Mouse (Mus musculus): ENCODE data around the gene Kcnma1. TPM values are rescaled to one million over a fixed set of nuclear protein-coding genes. Genes with fewer than 3 reads are reported as not detected.

Gene Kcnma1
- polyA plus RNA-seq, 3 experiments from 2014 or later = not detected

DNA sequence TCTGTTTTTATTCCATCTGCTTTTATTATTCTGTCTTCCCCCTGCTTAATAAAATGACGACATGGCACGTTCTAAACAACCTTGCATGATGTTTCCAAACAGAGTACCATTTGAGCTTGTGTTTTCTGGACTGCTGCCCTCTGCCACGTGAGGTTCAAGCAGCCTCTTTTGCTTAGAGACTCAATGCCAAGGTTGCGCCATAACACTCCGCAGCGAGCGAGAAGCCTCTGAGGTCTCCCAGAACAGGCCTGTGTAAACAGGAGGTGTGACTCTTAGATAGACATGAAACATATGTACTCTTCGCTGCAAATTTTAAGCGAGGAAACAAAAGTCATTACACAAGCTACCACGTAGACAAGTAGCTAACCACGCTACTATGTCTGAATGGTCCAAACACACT, 55.2 kb downstream of the Kcnma1 start:
- ATAC-seq = no peak

DNA sequence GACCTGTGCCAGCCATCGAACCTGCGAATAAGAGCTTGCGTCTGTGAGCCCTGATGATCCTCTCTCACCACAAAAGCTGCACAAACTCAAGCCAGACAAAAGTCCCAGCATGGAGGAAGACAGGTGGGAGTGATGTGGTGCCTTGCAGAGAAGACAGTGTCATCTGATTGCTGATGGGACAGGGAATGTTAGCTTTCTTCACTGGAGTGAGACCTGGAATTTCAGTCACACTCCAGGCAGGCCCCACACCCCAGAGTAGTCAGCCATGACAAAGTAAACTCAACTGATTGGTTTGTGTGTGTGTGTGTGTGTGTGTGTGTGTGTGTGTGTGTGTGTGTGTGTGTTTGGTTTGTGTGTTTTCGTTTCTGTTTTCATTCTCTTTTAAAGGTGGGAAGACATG, 57.0 kb downstream of the Kcnma1 start:
- no peak for ATAC-seq

DNA sequence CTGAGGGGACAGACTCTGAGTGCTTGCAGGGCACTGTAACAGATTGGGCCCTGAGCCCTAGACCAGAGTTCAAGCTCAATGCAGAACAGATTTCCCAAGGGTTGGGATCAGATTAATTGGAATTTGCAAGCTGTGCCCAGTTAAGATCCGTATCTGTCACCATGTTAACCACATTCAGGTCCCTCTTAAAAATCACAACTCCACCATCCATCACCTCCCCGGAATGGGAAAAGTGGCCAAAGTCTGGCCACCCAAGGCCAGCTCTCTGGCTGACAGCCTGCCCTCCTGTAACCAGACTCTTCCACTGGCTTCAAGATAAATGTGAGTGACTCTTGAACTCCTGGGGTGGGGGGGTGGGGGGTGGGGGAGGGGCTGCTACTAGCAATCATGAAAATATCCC, 70.4 kb downstream of the Kcnma1 start:
- ATAC-seq = no peak

DNA sequence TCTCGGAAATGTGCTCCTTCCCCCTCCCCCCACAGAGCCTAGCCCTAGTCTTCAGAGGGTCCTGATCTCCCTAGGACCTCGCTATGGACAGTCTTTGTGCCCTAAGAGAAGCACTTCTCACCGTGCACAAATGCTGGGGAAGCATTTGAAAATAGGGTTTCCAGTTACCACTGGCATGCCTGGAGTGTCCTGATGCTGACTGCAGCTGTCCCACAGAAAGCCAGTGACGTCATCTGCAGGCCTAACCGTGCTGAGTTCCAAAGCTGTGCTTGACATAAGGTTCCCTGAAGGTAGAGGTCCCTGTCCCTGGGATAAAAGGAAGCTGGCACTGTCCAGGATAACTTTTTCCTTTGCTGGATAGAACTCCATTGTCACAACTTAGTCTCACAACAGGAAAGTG, 71.1 kb downstream of the Kcnma1 start:
- no peak for ATAC-seq

DNA sequence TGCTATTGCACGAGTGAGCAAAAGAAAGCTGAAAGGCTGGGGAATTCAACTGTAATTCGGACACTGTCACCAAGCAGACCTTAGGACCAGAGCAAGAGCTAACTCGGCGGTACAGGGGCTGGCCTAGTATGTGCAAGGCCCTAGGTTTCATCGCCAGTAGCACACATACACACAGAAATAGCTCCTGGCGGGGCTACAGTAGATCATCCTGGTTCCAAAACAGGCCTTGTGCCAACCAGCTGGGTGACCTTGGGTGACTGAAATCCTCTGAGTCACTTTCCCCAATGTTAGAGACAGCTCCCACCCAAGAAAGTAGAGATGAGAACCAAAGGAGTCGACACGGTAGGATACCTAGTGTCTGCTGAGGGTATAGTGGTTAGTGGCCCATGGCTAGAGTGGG, 72.2 kb downstream of the Kcnma1 start:
- ATAC-seq = no peak

DNA sequence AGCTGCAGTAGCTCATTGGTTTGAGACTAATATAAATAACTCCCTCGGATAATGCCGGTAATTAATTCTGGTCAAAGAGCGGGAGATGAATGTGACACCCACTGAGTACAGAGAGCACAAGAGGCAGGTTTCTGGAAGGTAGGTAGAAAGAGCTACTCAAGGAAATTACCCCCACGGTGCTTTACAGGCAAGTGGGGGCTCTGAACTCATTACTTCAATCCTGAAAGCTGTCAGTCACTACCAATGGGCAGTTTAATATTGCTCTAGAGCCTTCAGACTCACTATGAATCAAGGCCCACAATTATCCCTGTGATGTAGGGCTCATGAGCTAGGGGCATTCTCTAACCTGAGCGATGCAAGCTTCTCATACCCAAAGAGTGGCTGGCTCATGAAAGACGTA, 79.3 kb downstream of the Kcnma1 start:
- no peak for ATAC-seq

DNA sequence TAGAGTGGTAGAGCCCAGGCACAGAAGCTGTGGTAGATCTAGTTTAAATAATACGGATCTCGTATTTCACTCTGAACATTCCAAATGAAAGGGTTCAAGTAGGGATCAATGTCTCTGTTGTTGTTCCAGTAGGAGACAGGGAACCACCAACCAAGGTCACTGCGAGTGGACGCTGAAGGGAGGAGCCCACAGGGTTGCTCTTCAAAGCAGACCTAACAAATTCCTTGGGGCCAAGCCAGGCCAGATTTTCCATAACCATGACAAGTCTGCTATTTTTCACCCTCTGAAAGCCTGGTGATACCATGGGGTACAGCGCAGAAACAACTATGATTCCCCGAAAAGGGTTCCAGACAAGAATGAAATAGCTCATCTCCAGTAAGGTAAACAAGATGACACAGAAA, 82.6 kb downstream of the Kcnma1 start:
- ATAC-seq = no peak

- no peak for ATAC-seq
Observed at GRCm38 (mm10) chr14:23929168-23929567, 85.1 kb downstream of the Kcnma1 start.

DNA sequence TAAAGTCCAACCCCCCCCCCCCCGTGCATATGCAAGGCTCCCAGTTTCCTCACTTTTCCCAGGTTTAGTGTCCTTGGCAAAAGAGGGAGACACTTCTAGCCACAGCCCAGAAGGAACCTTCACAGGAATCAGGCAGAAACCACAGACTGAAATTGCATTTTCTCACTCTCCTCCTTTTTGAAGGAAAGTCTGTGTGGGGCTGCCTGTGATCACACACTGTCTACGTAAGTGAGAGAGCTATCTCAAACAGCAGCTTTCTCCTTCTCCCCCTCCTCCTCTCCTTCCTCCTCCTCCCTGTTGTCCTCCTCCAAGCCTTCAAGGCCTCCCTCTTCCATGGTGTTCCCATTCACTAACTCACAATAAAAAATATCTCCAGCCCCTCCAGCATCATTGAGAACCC, 90.9 kb downstream of the Kcnma1 start:
- ATAC-seq = no peak

- ATAC-seq = no peak
Observed at GRCm38 (mm10) chr14:23922755-23923154, 91.5 kb downstream of the Kcnma1 start.

GRCm38 (mm10) chr14:23911108-23911629, 103.1 kb downstream of the Kcnma1 start:
- ATAC-seq = no peak

- ATAC-seq = no peak
Observed at GRCm38 (mm10) chr14:23908564-23908963, 105.7 kb downstream of the Kcnma1 start.

DNA sequence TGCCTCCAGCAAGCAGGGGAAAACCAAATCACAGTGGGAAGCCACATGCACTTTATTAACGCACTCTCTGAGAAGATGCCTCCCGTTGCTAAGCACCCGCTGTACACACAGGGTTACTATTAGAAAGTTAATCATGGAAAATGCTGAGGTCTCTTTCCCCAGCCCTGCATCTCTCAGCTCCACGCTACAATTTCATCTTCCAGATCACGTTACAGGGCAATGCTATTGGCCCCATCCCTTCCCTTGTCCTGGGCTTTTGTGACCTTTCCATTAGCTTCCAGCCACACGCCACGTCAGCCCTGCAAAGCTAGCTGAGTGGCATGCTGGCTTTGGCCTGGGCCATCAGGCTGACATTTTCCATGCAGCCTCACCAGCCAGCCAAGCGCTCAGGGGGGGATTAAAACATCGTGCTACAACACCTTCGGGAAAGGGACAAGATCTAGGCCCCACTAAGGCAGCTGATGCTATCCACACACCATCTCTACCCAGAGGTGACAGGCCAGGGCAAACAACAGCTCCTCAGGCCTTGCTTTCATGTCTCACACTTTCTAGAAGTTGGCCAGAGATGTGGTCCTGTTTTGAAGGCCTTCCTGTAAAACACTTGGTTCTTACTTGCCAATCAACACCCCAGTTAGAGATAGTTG, 111.5 kb downstream of the Kcnma1 start:
- no peak for ATAC-seq

DNA sequence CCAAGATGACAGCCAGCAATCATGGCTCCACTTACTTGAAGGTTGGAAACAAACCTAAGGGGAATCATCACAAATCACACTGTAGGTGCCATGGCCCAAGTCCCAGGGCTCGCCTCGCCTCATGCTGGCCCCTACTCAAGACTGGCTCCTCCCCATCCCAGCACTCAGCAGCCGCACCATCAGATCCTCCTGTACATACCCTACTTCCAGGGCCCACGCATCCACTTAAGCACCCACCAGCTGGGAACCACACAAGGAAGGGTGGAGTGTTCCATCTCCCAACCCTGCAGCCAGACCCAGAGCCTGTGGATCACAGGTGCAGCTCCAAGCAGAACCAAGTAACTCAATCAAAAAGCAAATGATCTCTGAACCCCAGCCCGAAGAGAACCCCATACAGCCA, 114.8 kb downstream of the Kcnma1 start:
- ATAC-seq = no peak

DNA sequence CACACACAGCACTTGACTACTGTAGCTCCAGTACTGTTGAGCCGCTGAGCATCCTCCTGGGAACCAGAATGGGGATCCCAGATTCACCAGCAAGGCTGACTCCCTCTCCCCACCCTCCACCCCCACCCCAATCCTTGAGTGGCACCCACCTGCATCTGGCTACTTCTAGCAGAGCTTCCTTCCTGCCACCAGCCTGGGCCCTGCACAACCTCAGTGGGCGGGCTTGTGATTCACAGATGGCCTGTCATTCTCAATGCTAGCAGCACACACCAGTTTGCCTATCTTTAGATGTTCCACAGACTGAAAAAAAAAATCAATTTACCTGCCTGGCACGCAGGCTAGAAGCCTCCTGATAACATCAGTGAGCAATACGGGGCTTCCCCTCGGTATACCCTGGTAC, 116.5 kb downstream of the Kcnma1 start:
- ATAC-seq = no peak

DNA sequence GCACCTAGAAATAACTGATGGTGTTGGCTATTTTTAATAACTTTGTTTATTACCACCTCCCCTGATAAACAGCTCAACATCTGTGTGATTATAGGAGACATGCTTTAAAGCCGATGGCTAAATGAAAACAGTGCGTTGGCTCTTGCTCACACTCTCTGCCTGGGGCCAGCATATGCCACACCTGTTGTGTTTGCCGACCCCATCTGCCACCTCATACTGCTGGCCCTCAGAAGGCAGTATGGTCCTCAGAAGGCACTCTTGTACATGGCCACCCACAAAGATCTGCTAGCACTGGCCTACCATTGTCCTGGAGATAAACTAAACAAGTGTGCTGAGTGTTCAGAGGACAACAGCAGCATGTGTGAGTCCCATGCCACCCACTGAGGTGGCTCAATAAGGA, 118.3 kb downstream of the Kcnma1 start:
- ATAC-seq = no peak

- ATAC-seq = no peak
Observed at GRCm38 (mm10) chr14:23886112-23886511, 128.2 kb downstream of the Kcnma1 start.

GRCm38 (mm10) chr14:23885539-23885938, 128.8 kb downstream of the Kcnma1 start:
- ATAC-seq = no peak

DNA sequence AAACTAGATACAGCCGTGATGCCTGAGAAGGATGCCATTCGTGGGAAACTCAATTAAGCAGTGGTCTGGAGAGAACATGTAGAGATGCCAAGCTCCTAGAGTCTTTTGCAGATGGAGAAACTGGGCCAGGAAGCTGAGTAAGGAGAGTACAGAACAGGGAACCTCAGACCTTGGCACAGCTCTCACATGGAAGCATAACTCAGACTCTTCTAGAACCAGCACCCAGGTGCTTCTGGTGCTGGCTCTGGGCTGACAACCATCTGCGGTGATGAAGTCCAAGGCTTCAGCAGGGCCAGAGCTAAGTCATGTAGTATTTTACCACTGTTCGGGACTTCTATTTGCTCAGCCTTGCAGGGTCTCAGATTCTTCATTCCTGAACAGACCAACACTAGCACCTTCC, 129.2 kb downstream of the Kcnma1 start:
- no peak for ATAC-seq

- no peak for ATAC-seq
Observed at GRCm38 (mm10) chr14:23882001-23882400, 132.3 kb downstream of the Kcnma1 start.

- no peak for ATAC-seq
Observed at GRCm38 (mm10) chr14:23879331-23879730, 135.0 kb downstream of the Kcnma1 start.

- no peak for ATAC-seq
Observed at GRCm38 (mm10) chr14:23877561-23877960, 136.7 kb downstream of the Kcnma1 start.

DNA sequence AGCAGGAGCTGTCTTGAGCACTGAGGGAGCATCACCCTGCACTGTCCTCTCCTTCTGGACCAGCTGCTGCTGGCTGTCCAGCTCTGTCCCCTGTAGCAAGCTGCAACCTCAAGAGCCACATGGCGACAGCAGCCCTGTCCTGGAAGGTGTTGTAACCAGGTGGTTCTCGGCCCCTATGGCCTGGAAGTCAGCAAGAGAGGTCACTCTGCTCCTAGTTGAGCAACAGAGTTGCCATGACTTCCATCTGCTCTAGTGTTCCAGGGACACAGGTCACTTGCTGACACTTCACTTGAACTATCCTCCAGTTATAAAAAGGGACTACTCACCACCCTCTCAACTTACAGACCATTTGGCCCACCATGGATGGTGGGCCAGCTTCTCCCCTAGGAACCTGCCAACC, 139.7 kb downstream of the Kcnma1 start:
- ATAC-seq = no peak

DNA sequence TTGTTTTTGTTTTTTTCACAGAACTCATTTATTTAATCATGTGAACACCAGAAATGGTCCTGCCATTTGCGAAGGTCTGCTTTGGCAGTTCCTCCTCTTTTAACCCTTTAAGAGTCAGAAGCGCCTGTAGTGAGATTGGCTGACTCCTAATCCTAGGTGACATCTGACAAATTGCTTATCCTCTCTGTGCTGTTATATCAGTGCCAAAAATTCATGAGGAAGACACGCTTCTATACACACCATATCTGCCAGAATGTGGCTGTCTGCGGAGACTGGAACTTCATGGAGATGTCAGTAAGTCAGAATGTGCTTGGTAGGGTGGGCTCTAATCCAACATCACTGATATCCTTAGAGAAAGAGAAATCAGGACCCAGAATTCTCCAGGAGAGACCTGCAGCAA, 157.3 kb downstream of the Kcnma1 start:
- no peak for ATAC-seq

DNA sequence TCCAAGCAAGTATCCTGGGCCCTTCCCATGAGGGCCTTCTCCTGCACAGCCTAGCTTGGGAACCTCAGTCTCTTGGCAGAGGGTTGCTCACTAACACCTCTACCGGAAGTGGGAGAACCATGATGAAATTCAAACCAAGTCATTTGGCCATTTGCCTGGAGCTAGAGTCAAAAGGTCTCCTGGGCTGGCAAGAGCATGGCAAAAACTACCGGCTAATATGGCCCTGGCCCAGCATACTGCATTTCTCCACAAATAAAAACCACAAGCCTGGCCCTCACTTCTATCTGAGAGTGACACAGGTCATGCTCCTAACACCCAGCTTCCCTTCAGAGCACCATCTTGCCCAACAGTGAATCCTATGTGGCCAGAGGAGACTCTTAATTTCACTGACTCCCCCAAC, 159.3 kb downstream of the Kcnma1 start:
- no peak for ATAC-seq
